Mouse (Mus musculus) CH12.LX (cell line): ENCODE results near the gene Kremen2. TPM values are rescaled to one million over a fixed set of nuclear protein-coding genes. Genes with fewer than 3 reads are reported as not detected.

ENCODE experiments used
- DNase-seq: peaks from one replicate; pipeline ENCODE4 v3.0.0-alpha.2; 2013; ENCODE audit errors: extremely low read depth
- H3K27ac ChIP-seq: 2 replicates; pipeline ENCODE4 v1.5.1; 2012; ENCODE audit warnings: low read depth, mild to moderate bottlenecking, control low read depth, moderate library complexity; ENCODE audit not compliant: insufficient read depth
- H3K27me3 ChIP-seq: replicated peaks from 2 replicates; pipeline ENCODE3; 2012; ENCODE audit warnings: inconsistent platforms
- H3K36me3 ChIP-seq, 2 experiments: replicated peaks in 1 of 2; 2 replicates each; pipeline versions ENCODE3 to v1.6.1; 2012; ENCODE audit warnings: inconsistent platforms in 1 of 2, low read length in 1 of 2, mild to moderate bottlenecking in 1 of 2, mixed read lengths in 1 of 2, moderate library complexity in 1 of 2; ENCODE audit not compliant: control insufficient read depth in 1 of 2, insufficient read depth in 1 of 2
- H3K4me1 ChIP-seq, 2 experiments: 2 replicates each; pipeline ENCODE4 v1.6.1; 2012; ENCODE audit warnings: inconsistent platforms in 1 of 2, moderate library complexity in 1 of 2; ENCODE audit not compliant: insufficient read depth in 2 of 2, control insufficient read depth in 1 of 2
- H3K4me2 ChIP-seq: 2 replicates; pipeline ENCODE4 v1.6.1; 2012; ENCODE audit warnings: low read depth, mild to moderate bottlenecking, control low read depth; ENCODE audit not compliant: poor library complexity, insufficient read depth, severe bottlenecking
- H3K4me3 ChIP-seq, 3 experiments: fragments of 150-350 bp in 1 of 3; sonication (generic) in 1 of 3; replicated peaks in 1 of 3; 2 replicates each; pipeline versions ENCODE3 to v1.5.1; 2011 to 2012; ENCODE audit warnings: low read depth in 2 of 3, low read length in 2 of 3, mild to moderate bottlenecking in 2 of 3, moderate library complexity in 2 of 3, control low read depth in 1 of 3, improper control_type of control experiment in 1 of 3, inconsistent platforms in 1 of 3, mixed read lengths in 1 of 3; ENCODE audit not compliant: poor library complexity in 1 of 3
- H3K79me2 ChIP-seq: replicated peaks from 2 replicates; pipeline ENCODE4 v1.6.1; 2012; ENCODE audit warnings: mild to moderate bottlenecking, moderate library complexity; ENCODE audit not compliant: control insufficient read depth, poor library complexity, insufficient read depth, severe bottlenecking; ENCODE audit errors: extremely low read depth
- H3K9ac ChIP-seq: 2 replicates; pipeline ENCODE4 v1.6.1; 2012; ENCODE audit warnings: low read depth, mild to moderate bottlenecking, control low read depth, moderate library complexity; ENCODE audit not compliant: insufficient read depth
- H3K9me3 ChIP-seq: replicated peaks from 2 replicates; pipeline ENCODE3; 2012; ENCODE audit warnings: low read length, inconsistent platforms, mixed read lengths
- BHLHE40 ChIP-seq: IDR thresholded peaks from 2 replicates; pipeline ENCODE4 v1.6.1; 2011; ENCODE audit warnings: mild to moderate bottlenecking, low read depth, low read length, improper control_type of control experiment
- CHD1 ChIP-seq: IDR thresholded peaks from 2 replicates; pipeline ENCODE4 v1.6.1; 2012; ENCODE audit warnings: low read depth, low read length, improper control_type of control experiment, inconsistent platforms
- CHD2 ChIP-seq: IDR thresholded peaks from 2 replicates; pipeline ENCODE4 v1.6.1; 2011; ENCODE audit warnings: low read length, improper control_type of control experiment
- E2F4 ChIP-seq: IDR thresholded peaks from 2 replicates; pipeline ENCODE4 v1.6.1; 2011; ENCODE audit warnings: low read depth, low read length, improper control_type of control experiment; ENCODE audit not compliant: insufficient replicate concordance
- ELF1 ChIP-seq: IDR thresholded peaks from 2 replicates; pipeline ENCODE4 v1.6.1; 2014; ENCODE audit warnings: low read depth, mild to moderate bottlenecking, inconsistent platforms, low read length, improper control_type of control experiment
- IRF4 ChIP-seq: IDR thresholded peaks from 2 replicates; pipeline ENCODE4 v1.6.1; 2014; ENCODE audit warnings: low read depth, mild to moderate bottlenecking, inconsistent platforms, low read length, improper control_type of control experiment
- JUND ChIP-seq: conservative IDR thresholded peaks from 2 replicates; pipeline ENCODE4 v1.6.1; 2011; ENCODE audit warnings: low read depth, low read length, improper control_type of control experiment
- MAFK ChIP-seq: IDR thresholded peaks from 2 replicates; pipeline ENCODE4 v1.6.1; 2011; ENCODE audit warnings: low read length, improper control_type of control experiment; ENCODE audit not compliant: insufficient replicate concordance
- MAZ ChIP-seq: IDR thresholded peaks from 2 replicates; pipeline ENCODE4 v1.6.1; 2012; ENCODE audit warnings: low read depth, mild to moderate bottlenecking, inconsistent platforms, low read length, improper control_type of control experiment, moderate library complexity
- MXI1 ChIP-seq: IDR thresholded peaks from 2 replicates; pipeline ENCODE4 v1.6.1; 2011; ENCODE audit warnings: mild to moderate bottlenecking, low read depth, low read length, improper control_type of control experiment
- MYC ChIP-seq: IDR thresholded peaks from 2 replicates; pipeline ENCODE4 v1.6.1; 2011; ENCODE audit warnings: low read depth, mild to moderate bottlenecking, improper control_type of control experiment, low read length
- NELFE ChIP-seq: IDR thresholded peaks from 2 replicates; pipeline ENCODE4 v1.6.1; 2011; ENCODE audit warnings: low read depth, low read length, improper control_type of control experiment
- POLR2A ChIP-seq: IDR thresholded peaks from 2 replicates; pipeline ENCODE4 v1.6.1; 2011; ENCODE audit warnings: low read depth, mild to moderate bottlenecking, improper control_type of control experiment, low read length
- RCOR1 ChIP-seq: conservative IDR thresholded peaks from 2 replicates; pipeline ENCODE4 v1.6.1; 2012; ENCODE audit warnings: low read depth, mild to moderate bottlenecking, inconsistent platforms, low read length, improper control_type of control experiment
- SIN3A ChIP-seq: IDR thresholded peaks from 2 replicates; pipeline ENCODE4 v1.6.1; 2012; ENCODE audit warnings: low read length, improper control_type of control experiment, inconsistent platforms
- TBP ChIP-seq: conservative IDR thresholded peaks from 2 replicates; pipeline ENCODE4 v1.6.1; 2011; ENCODE audit warnings: low read depth, low read length, improper control_type of control experiment
- USF2 ChIP-seq: conservative IDR thresholded peaks from 2 replicates; pipeline ENCODE4 v1.6.1; 2011; ENCODE audit warnings: low read depth, low read length, improper control_type of control experiment
- ZC3H11A ChIP-seq: IDR thresholded peaks from 2 replicates; pipeline ENCODE4 v1.6.1; 2012; ENCODE audit warnings: low read depth, mild to moderate bottlenecking, inconsistent platforms, low read length, improper control_type of control experiment
- ZKSCAN1 ChIP-seq: IDR thresholded peaks from 2 replicates; pipeline ENCODE4 v1.6.1; 2012; ENCODE audit warnings: low read depth, inconsistent platforms, low read length, improper control_type of control experiment, borderline replicate concordance
- dilution Hi-C: fragments of 300-500 bp; cut with MboI; formaldehyde crosslinking; loops from 2 replicates; pipeline ENCODE4 v1.14.3; 2020; ENCODE audit warnings: low sequenced_read_pairs; ENCODE audit not compliant: extremely low pct_unique_long_range_greater_than_20kb, extremely low pct_ligation_motif_present
- in situ Hi-C: fragments of 300-500 bp; cut with MboI; formaldehyde crosslinking; loops from 3 replicates; pipeline ENCODE4 v1.14.3; 2019; ENCODE audit warnings: low sequenced_read_pairs, low pct_ligation_motif_present, low pct_unique_long_range_greater_than_20kb, mixed read lengths
- polyA plus RNA-seq: library from polyadenylated mRNA; unstranded; fragments of >175 nt; gene quantifications from 2 replicates; pipeline ENCODE4 v1.2.1, GENCODE M21; 2012; ENCODE audit warnings: low read depth; ENCODE audit not compliant: insufficient read length
- total RNA-seq, 2 experiments: library from RNA; depleted of rRNA; stranded (reverse); fragments of 300-350 nt in 1 of 2; fragments of >200 nt in 1 of 2; gene quantifications; 2 replicates each; pipeline ENCODE4 v1.2.3; 2012 to 2014

The Kremen2 gene
- total and polyA plus RNA-seq, 3 experiments, result 0.21 to 0.55 (median 0.23) TPM

DNA sequence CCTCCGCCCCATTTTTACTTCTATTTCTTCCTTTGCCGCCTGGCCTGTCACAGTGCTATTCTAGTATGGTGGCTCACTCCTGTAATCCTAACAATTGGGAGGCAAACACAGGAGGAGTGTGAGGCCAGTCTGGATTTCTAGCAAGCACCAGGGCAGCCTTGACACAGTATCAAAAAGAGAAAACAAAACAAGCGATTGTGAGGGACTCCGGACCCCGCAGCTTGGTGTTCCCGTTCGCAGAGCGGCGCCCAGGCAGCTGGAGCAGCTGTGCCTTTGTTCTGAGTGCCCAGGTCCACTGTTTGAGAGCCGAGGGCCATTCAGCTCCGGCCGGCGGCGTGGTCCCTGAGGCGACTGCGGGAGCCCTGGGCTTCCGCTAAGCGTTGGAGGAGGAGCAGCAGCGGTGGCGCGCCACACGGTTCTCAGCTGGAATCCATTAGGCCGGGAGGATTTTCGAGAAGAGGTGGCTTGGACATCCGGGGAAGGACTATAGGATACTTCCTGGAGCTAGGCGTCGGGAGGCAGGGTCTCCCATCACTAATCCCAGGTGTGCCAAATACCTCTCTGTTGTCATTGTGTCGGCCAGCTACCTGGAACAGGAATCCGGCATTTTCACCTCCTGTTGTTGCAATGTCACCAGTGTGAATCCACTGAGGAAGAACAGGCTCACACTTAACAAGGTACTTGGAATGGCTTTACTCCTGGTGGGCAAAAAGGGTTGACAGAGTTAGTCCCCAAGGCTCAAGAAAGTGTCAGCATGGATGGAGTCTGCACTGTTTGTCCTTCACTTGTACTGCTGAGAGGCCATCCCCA lies 44.8 kb upstream of the Kremen2 start, which contains the start of gene Srrm2:
TSS of gene Srrm2 (plus strand) at position 264 of the 810 bp plus-strand sequence.
- H3K4me3 ChIP-seq, result no peak within 1 kb of the TSS
- dilution Hi-C loops, result no loop called here
- no peaks in the 10 kb centered on the region for H3K4me1 ChIP-seq
- no peak within 1 kb of the TSS for H3K9ac ChIP-seq
- in situ Hi-C loops, result no loop called here
- H3K27me3 ChIP-seq, result no peaks in the 10 kb centered on the region
- TF ChIP-seq MAZ (no peak), CHD1 (no peak), ZC3H11A (no peak), MAFK (no peak), ELF1 (no peak), IRF4 (no peak), ZKSCAN1 (no peak), BHLHE40 (no peak), JUND (no peak), NELFE (no peak), CHD2 (no peak), SIN3A (no peak), USF2 (no peak)
- TF ChIP-seq, all 38 proteins: peak for 0
- no peak for DNase-seq
- H3K4me2 ChIP-seq, result no peak within 1 kb of the TSS
- H3K27ac ChIP-seq, result no peak within 1 kb of the TSS
- no peaks in the 10 kb centered on the region for H3K79me2 ChIP-seq
- no peaks in the 10 kb centered on the region for H3K36me3 ChIP-seq
- no peaks in the 10 kb centered on the region for H3K9me3 ChIP-seq

DNA sequence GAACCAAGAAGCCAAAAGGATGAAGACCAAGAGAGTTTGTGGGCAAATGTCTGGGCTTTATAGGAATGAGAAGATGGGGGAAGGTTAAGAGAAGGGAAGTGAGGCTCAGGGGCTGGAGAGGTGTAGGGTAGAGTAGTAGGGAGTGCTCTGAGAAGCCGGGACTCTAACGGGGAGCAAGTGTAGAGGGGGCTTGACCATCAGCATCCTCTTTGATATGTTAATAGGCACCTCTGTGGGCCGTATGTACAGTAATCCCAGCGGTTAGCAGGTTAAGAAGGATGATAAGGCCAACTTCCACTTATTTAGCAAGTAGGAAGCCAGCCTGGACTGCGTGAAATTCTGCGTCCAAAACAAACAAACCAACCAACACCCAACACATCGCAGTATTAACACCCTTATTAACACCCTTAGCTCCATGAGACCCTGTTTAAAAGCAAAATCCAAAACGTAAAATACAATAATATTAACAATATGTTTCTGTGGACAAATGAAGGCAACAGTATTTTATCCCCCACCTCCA lies 44.2 kb upstream of the Kremen2 start:
- Histone ChIP-seq H3K79me2 (no peaks in the 10 kb centered on the region), H3K4me1 (no peaks in the 10 kb centered on the region), H3K36me3 (no peaks in the 10 kb centered on the region), H3K27me3 (no peaks in the 10 kb centered on the region), H3K9ac (no peak overlapping the region), H3K27ac (no peak overlapping the region), H3K9me3 (no peaks in the 10 kb centered on the region), H3K4me3 (no peak overlapping the region), H3K4me2 (no peak overlapping the region)
- dilution Hi-C loops, result no loop called here
- in situ Hi-C loops, result no loop called here
- no peak for DNase-seq
- TF ChIP-seq MYC (no peak), MAZ (no peak), JUND (no peak), POLR2A (no peak), ELF1 (no peak), MXI1 (no peak), RCOR1 (no peak), E2F4 (no peak), NELFE (no peak), TBP (no peak)
